Mouse (Mus musculus): ENCODE measurements around the gene Kcnj8.

DNA sequence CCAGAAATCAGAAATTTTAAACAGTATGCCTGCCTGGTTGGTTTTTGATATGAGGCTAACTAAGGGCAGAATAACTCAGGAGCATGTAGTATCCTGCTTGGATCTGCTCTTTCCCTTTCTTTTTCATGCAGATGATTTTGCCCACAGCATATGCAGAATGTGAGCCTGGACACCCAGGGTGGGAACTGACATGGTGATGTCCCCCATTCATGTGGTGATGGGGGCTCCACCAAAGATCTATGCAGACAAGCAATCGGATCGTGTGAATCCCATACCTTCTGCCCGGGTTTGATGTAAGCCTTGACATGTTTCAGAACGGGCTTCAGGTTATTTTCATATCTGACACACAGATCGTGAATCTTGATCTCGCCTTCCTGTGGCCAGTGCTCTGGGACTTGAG is 31.4 kb upstream of the Kcnj8 start:
- TF ChIP-seq BHLHE40 (IDR thresholded peaks at IDR 0.05; ENCODE audit: borderline replicate concordance, low read depth, low read length) (no peak), CTCF (IDR thresholded peaks at IDR 0.05 in 2 of 3, conservative IDR thresholded peaks at IDR 0.05 in 1 of 3; ENCODE audit: control insufficient read depth in 1 of 3, insufficient read depth in 1 of 3, low read depth in 2 of 3, low read length in 3 of 3, poor library complexity in 1 of 3, severe bottlenecking in 1 of 3) (no peak), MAX (IDR thresholded peaks at IDR 0.05; ENCODE audit: low read length) (no peak), HCFC1 (IDR thresholded peaks at IDR 0.05; ENCODE audit: low read depth, low read length) (no peak), ZC3H11A (IDR thresholded peaks at IDR 0.05; ENCODE audit: low read depth, low read length) (no peak), GATA1 (IDR thresholded peaks at IDR 0.05; ENCODE audit: low read depth, low read length) (no peak), NRF1 (IDR thresholded peaks at IDR 0.05; ENCODE audit: insufficient read depth, low read depth, low read length, poor library complexity, severe bottlenecking) (no peak), TAL1 (IDR thresholded peaks at IDR 0.05; ENCODE audit: low read length) (no peak), SIN3A (IDR thresholded peaks at IDR 0.05; ENCODE audit: low read length) (no peak), MEF2A (IDR thresholded peaks at IDR 0.05; ENCODE audit: extremely low read depth, insufficient replicate concordance, low read depth, low read length, poor library complexity, severe bottlenecking) (no peak), ZMIZ1 (IDR thresholded peaks at IDR 0.05; ENCODE audit: low read depth, low read length) (no peak)

Measured in MEL (cell line).